Mouse (Mus musculus) bone marrow, adult 2 months (tissue): ENCODE measurements around the gene Kpna4. TPM values are rescaled to one million over a fixed set of nuclear protein-coding genes. Genes with fewer than 3 reads are reported as not detected.

Source experiments
- H3K27ac ChIP-seq: fragments of 200-500 bp; 2 replicates; pipeline ENCODE4 v1.5.1; 2012; ENCODE audit warnings: low read depth, mild to moderate bottlenecking, control low read depth, inconsistent platforms, low read length; ENCODE audit not compliant: control insufficient read depth, poor library complexity, insufficient read depth
- H3K4me1 ChIP-seq: fragments of 200-500 bp; 2 replicates; pipeline ENCODE4 v1.6.1; 2011; ENCODE audit warnings: low read length; ENCODE audit not compliant: control insufficient read depth, insufficient read depth
- H3K4me3 ChIP-seq: fragments of 200-500 bp; replicated peaks from 2 replicates; pipeline ENCODE3; 2011; ENCODE audit warnings: mild to moderate bottlenecking, low read depth, low read length, control low read depth; ENCODE audit not compliant: control insufficient read depth
- CTCF ChIP-seq: fragments of 200-500 bp; IDR thresholded peaks from 2 replicates; pipeline ENCODE4 v1.5.1; 2011; ENCODE audit warnings: low read length, control low read depth; ENCODE audit not compliant: control insufficient read depth, insufficient read depth
- POLR2A ChIP-seq: fragments of 200-500 bp; IDR thresholded peaks from 2 replicates; pipeline ENCODE4 v1.6.1; 2011; ENCODE audit warnings: low read depth, mild to moderate bottlenecking, control low read depth, low read length, borderline replicate concordance; ENCODE audit not compliant: control insufficient read depth
- WGBS: fragments of 180-500 bp; shearing (Covaris S2); methylation state at CpG from one replicate; pipeline ENCODE4 v1.1.7; 2018; 5-methylcytosine and 5-hydroxymethylcytosine counted together
- polyA plus RNA-seq: library from polyadenylated mRNA; stranded (reverse); fragments of >200 nt; gene quantifications from 2 replicates; pipeline ENCODE4 v1.2.4, GENCODE M21; 2011; ENCODE audit warnings: low replicate concordance; ENCODE audit not compliant: missing spikeins, insufficient read depth, insufficient read length

Kpna4 gene
- polyA plus RNA-seq, 1 experiment, result 22.3 TPM

DNA sequence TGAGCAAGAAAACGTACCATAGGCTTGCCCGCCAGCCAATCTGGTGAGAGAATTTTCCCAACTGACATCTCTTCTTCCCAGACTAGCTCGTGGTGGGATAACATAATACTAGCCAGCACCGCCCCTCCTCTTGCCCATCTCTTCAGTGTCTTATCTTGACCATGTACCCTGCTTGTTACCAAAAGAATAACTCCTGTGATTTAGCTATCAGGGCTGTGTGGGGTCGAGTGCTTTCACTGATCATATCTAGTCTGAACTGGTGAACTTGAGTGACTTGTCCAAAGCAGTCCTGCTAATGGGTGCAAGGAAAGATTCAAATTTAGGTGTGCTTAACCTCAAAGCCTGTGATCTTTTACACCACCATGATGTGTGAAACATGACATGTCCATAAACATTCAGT lies 31.0 kb upstream of the Kpna4 start:
- no peak for TF ChIP-seq CTCF
- TF ChIP-seq POLR2A, result no peak
- H3K27ac ChIP-seq, result no peak overlapping the region
- 71% methylated on average over 5 of the region's 5 CpGs for WGBS
- H3K4me1 ChIP-seq, result no peaks in the 10 kb centered on the region; the same call in 1 of the 2 replicates
- H3K4me3 ChIP-seq, result no peak overlapping the region

DNA sequence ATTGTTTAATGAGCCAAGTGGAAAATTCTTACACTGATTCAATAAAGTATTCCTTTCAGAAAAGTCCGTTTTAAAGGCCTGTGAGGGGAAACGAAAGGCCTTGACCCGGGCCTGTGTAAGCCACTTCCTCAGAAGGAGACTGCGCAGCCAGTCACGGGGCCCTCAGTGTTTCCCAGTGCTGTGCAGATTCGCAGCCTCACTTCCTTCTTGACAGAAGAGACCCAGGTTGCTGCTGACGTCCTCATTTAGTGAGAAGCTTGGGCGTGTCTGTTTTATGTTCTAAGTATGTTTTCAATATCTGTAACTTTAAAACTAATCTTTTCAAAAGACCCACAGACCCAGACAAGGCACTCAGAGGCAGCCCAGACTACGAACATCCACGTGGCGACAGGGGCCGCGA lies 29.6 kb upstream of the Kpna4 start:
- TF ChIP-seq POLR2A (no peak), CTCF (no peak)
- no peaks in the 10 kb centered on the region; the same call in 1 of the 2 replicates for H3K4me1 ChIP-seq
- H3K27ac ChIP-seq, result peak overlapping the region; percentile 80
- H3K4me3 ChIP-seq, result no peak overlapping the region
- 34% methylated on average over 13 of the region's 13 CpGs for WGBS

DNA sequence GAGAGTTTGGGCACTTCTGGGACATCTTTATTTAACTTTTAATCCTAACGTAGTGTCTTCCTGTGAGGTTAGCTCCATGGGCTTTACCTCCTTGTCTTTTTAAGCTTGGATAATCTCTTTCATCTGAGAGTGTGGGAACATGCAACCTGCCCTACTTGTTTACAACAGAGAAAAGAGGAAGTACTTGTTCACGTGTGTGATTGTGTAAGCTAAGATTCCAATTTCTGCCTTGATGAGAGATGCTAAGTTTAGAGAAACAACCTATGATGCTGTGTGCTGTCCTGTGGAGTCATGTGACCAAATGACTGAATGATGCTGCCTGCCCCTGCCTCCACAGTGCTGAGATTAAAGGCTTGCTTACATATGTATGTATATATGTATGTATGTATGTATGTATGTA lies 27.8 kb upstream of the Kpna4 start:
- WGBS, result 26% methylated on average over 2 of the region's 2 CpGs
- H3K4me3 ChIP-seq, result no peak overlapping the region
- H3K27ac ChIP-seq, result no peak overlapping the region
- no peak for TF ChIP-seq POLR2A
- TF ChIP-seq CTCF, result no peak
- H3K4me1 ChIP-seq, result no peaks in the 10 kb centered on the region; the same call in 1 of the 2 replicates

DNA sequence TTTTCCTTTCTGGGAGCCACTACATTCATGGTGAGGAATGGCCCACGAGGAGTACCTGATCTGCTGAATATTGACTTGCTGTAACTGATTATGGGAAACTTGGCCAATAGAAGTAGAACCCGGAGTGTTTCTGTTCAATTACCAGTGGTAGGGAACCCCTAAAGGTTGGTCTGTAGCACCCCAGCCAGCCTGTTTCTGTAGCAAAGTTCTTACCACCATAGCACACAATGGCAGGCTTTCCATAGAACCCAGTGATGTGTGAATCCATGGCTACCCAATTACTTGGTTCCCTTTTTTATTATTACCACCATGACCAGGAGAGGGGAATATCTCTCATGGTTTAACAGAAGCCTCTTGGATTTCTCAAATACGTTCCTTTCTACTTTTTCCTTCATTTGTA lies 24.0 kb upstream of the Kpna4 start:
- 84% methylated on average over 3 of the region's 3 CpGs for WGBS
- TF ChIP-seq CTCF, result no peak
- TF ChIP-seq POLR2A, result no peak
- Histone ChIP-seq H3K4me1 (no peaks in the 10 kb centered on the region; the same call in 1 of the 2 replicates), H3K4me3 (no peak overlapping the region), H3K27ac (no peak overlapping the region)

DNA sequence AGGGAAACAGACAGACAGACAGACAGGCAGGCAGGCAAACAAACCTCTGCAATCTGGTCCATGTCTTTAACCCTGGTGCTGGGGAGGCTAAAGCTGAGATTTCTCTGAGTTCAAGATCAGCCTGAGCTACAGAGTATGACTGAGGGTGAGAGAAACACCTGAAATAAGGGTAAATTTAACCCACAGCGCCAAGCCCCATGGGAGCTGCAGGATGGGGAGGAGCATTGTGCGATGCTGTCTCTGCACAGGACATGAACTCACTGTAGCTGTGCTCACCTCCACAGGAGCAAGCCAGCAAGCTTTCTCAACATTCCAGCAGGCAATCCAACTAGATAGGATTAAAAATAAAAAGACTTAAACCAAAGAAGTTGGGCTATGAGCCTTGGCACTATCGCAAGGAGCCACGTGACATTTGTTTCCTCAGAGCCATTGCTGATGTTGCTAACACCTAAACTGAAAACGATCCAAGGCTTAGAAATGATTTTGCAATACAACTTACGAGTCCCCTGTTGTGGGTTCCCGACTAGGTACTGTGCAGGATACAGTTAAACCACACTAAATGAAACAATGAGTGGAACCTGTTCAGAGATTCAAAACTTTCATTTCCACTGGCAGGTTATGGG lies 15.6 kb upstream of the Kpna4 start:
- TF ChIP-seq CTCF (no peak), POLR2A (no peak)
- 36% methylated on average over 7 of the region's 7 CpGs for WGBS
- no peak overlapping the region for H3K4me3 ChIP-seq

DNA sequence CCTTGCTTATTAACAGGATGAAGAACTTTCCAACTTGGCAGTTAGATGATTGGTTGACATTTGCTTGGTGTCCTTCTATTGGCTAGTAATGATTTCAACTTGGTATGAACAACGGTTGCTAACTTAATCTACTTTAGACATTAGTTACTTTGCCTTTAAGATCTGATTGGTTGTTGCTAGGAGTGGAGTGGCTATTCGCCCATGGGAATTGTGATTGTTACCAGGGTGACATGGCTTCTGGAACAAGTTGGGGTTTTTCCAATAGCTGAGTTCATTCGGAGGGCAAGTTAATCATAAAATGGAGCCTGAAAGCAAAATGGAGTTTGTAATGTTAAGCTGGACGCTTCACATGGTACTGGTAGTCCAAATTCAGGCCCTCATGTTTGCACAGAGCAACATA lies 13.9 kb upstream of the Kpna4 start:
- WGBS, result 80% methylated on average over 4 of the region's 4 CpGs
- Histone ChIP-seq H3K4me3 (no peak overlapping the region), H3K27ac (no peak overlapping the region), H3K4me1 (no peaks in the 10 kb centered on the region; the same call in none of the 2 replicates)
- TF ChIP-seq CTCF (no peak), POLR2A (no peak)

More for the DNA sequence above, 15.6 kb upstream of the Kpna4 start:
- Histone ChIP-seq H3K27ac (no peak overlapping the region), H3K4me1 (no peaks in the 10 kb centered on the region; the same call in none of the 2 replicates)

DNA sequence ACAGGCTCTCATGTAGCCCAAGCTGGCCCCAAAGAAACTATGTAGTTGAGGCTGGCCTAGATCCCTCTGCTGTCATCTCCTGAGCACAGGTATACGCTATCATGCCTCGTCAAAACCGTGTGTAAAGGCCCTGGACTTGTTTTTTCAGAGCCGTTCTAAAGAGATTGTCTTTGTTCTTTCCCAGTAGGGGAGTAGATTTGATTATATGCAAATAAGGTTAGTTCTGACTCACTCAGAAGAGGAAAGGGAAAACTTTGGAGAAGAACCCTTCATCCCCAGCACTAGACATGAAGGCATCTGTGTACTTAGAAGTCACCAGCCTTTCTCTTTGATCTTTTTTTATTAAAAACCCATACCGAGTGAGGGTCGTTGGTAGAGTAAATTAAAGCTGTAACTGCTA lies 9.1 kb upstream of the Kpna4 start:
- Histone ChIP-seq H3K4me3 (no peak overlapping the region), H3K27ac (no peak overlapping the region), H3K4me1 (no peaks in the 10 kb centered on the region; the same call in 1 of the 2 replicates)
- TF ChIP-seq POLR2A (no peak), CTCF (no peak)
- 86% methylated on average over 6 of the region's 6 CpGs for WGBS

DNA sequence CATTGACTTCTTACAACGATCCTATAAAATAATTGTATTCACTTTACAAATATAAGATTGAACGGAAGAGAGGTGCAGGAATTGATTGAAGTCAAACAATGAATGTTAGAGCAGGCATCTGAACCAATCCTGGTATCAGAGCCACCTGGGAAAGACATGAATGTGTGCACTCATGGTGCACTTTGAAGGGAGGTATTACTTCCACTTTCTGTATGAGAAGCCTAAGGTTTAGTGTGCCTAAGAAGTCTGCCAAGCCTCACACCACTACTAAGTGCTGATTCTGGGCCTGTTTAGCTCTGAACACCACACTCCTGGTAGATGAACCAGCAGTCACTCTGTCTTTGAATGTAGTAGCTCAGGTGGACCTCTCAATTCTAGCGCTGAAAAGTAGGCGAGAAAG lies 4.1 kb upstream of the Kpna4 start:
- TF ChIP-seq POLR2A (no peak), CTCF (no peak)
- no peaks in the 10 kb centered on the region; the same call in 1 of the 2 replicates for H3K4me1 ChIP-seq
- 88% methylated on average over 4 of the region's 4 CpGs for WGBS
- no peak overlapping the region for H3K27ac ChIP-seq
- H3K4me3 ChIP-seq, result no peak overlapping the region

DNA sequence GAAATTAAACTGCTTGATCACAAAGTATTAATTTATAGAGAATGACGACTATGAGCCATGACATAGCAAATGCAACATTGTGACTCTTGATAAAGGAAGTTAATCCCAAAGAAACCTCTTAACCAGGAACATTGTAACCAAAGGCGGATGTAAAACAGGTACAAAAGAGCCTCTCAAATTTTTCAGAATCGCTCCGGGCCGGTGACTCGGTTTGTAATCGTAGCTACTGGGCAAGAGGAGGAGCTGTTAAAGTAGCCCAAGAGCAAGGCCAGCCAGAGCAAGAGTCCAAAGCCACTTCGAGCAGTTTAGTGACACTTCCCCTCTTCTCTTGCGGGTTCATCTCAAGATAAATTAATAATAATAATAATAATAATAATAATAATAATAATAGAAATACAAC lies 780 bp upstream of the Kpna4 start:
- H3K4me3 ChIP-seq, result peak overlapping the region; percentile 79
- 6% methylated on average over 9 of the region's 9 CpGs for WGBS
- TF ChIP-seq CTCF (no peak), POLR2A (no peak)
- peaks cover 1% of the 10 kb centered on the region; the same call in 1 of the 2 replicates for H3K4me1 ChIP-seq
- H3K27ac ChIP-seq, result no peak overlapping the region; the same call in 1 of the 2 replicates
